Mouse (Mus musculus) layer of hippocampus, postnatal 14 days (tissue): ENCODE data around the gene Usp31. TPM values are rescaled to one million over a fixed set of nuclear protein-coding genes. Genes with fewer than 3 reads are reported as not detected.

Experiments used
- DNase-seq, 2 experiments: peaks; one replicate each; pipeline ENCODE4 v3.0.0; 2021 to 2022; ENCODE audit warnings: low spot score in 2 of 2, mixed read lengths in 1 of 2
- long read RNA-seq, 2 experiments: library from polyadenylated mRNA; stranded (forward); transcript quantifications; one replicate each; pipeline ENCODE4 v2.0.0; 2021
- total RNA-seq, 2 experiments: library from RNA; stranded (reverse); gene quantifications; 2 replicates each; pipeline ENCODE4 v1.2.3; 2021

Usp31 gene
- 10 to 100 TPM; 46.5 to 48.4 TPM for total RNA-seq
- long read RNA-seq, experiment 1, full-length matches to known transcripts: 2 of 11 reads
- long read RNA-seq, experiment 1, partial matches to known transcripts: 2 of 11 reads
- long read RNA-seq, experiment 1, other reads (novel, unspliced or antisense): 7 of 11 reads
- long read RNA-seq, experiment 2, full-length matches to known transcripts: 1 of 10 reads
- long read RNA-seq, experiment 2, partial matches to known transcripts: 2 of 10 reads
- long read RNA-seq, experiment 2, other reads (novel, unspliced or antisense): 7 of 10 reads

DNA sequence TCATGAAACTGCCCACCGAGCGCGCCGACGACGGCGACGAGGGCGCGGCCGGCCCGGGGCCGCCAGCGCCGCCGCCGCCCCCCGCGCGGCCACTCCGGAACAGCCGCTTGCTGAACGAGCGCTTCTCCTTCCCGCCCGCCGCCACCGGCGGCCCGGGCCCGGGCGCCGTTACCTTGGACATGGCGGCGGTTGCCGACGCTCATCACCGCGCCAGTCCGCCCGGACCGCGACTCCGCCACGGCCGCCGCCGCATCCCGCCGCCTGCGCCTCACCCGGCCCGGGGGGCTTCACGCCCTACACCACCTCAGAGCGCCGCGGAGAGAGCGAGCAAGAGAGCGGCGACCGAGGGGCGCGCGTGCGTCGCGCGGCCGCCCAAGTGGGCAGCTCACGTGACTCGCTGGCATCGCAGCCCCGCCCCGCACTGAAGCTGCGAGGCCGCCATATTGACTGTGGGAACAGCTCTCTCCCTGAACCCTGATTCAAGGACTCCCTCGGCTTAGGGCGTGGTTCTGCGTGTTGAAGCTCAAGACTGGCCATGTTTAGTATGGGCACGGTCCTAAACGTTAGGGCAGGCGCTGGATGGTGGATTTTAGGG lies at the start of gene Usp31:
Gene Usp31 (minus strand): TSS at position 181 of the 595 bp plus-strand sequence.
- DNase-seq: peak; percentile 93 to 98

- no peak for DNase-seq
Measured at GRCm38 (mm10) chr7:121754748-121755147, 47.7 kb upstream of the Usp31 start.

DNA sequence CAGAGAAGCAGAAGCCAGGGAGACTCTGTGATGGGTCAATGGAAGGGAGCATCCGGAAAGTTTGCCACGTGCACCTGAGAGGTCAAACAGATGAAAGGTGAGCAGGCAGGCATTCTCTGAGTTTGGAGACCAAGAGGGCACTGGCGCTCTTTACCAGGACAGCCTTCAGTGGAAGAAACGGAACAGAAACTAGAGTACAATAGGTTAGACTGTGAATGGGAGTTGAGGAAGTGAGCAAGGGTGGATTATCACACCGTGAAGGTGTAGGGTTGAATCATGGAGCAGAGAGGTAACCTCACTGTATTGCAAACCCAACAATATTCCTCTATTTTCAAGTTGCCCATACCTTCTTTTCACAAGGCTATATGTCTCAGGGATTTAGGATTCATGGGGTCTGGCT lies 43.2 kb upstream of the Usp31 start:
- no peak for DNase-seq

DNA sequence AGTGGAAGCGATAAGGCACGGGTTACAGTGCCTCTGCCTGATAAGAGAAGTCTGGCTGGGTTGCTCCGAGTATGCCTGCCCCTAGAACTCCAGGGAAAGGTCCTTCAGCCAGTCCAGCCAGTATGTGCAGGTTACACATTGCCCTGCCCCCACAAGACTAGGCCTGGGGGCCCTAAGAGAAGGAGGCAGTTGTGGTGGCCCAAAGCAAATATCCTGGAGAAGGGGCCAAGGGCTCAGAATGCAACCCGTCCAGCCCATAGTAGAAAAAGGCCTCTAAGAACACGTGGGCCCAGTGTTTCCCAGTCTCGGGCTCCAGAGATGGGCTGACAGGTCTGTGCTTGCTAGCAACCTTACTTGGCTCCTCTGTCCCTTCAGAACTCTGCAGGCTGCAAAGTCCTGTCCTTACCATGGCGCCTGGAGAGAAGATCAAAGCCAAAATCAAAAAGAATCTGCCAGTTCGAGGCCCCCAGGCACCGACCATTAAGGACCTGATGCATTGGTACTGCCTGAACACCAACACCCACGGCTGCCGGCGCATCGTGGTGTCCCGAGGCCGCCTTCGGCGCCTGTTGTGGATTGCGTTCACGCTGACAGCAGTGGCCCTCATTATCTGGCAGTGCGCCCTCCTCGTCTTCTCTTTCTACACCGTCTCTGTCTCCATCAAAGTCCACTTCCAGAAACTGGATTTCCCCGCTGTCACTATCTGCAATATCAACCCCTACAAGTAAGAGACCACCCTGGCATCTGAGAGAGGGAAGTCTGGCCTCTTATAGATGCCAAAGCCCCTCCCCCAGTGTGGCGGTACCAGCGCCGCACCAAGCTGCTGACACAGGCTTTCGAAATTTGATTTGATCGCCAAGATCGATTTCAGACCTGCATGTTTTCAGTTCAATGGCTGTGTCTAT lies 30.7 kb upstream of the Usp31 start:
- DNase-seq: peak in 1 of 2 experiments; percentile 14

DNA sequence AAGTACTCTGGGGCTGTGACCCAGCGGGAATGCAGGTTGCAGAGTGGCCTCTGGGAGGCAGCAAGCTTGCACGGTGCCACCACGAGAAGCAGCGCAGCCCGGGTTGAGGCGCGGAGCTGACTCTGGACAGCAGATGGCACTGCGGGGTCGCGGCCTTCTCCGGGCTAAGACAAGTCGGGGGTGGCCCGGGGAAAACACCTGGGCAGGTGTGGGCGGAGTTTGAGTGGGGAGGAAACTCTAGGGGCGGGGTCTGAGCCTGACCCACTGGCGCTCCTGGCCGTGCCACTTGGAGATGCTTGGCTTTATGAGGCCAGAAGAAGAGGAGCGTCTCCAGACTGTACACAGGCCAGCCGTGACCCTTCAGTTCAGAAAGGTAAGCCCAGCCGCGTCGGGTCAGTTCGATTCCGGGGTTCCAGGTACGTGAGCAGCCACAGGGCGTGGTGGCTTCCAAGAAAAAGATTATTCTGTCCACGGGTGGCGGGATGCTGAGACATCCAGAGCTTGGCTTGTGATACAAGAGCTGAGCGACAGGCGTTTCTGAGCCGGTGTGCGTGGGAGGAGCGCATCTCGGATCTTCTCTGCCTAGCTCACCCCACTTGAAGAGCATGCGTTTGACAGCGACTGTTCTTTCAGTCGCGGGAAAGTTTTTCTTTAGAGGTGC lies 27.2 kb upstream of the Usp31 start, which contains the start of gene Scnn1g:
Gene Scnn1g (plus strand): TSS at position 309 of the 661 bp plus-strand sequence.
- peak; percentile 80 to 88 for DNase-seq

- DNase-seq: no peak
Measured at GRCm38 (mm10) chr7:121730225-121730624, 23.2 kb upstream of the Usp31 start.

- DNase-seq: no peak
Measured at GRCm38 (mm10) chr7:121717031-121717430, 10.0 kb upstream of the Usp31 start.

- no peak for DNase-seq
Measured at GRCm38 (mm10) chr7:121711171-121711570, 4.1 kb upstream of the Usp31 start.

DNA sequence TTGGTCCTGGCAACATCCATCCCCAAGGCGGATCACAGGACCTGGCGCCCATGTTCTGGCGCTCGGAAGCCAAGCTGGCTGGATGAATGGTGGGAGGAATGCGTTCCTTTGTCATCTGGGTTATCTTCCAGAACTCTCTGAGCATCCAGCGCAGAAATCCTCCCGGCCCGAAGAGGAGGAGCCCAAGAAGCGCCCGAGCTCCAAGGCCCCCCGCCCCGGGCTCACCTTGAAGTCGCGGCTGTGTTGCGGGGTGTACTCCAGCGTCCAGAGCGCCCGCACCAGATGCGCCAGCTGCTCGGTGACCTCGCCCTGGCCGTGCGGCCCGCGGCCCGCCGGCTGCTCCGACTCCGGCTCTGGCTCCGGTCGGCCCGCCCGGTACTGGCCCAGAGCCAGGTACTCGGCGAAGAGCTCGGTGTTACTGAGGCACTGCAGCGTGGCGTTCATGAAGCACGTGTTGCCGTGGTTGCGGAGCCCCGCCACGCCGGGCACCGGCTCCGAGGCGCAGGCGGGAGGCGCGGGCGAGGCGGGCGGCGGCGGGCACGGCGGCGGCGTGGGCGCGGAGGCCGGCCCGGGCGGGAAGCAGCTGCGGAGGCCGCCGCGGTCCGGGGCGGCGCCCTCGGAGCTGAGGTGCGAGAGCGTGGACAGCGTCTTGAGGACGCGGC lies 511 bp downstream of the Usp31 start:
- DNase-seq: peak; percentile 47 to 54

DNA sequence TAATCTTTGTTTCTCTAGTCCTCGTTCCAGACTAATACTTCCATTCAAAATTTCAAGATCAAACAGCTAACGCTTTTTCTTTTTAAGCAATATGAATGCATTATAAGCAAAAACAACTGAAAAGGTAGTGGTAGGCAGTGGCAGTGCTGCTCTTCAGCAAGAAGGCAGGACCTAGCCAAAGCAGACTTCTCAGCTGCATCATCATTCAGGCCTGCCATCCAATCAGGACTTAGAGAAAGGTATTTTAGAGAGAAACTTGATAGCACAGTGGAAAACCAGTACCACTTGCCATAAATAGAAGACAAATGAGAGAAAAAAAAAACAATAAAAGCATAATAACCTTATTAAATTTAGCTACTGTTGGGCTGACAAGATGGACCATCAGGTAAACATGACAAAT lies 2.0 kb downstream of the Usp31 start:
- no peak for DNase-seq

DNA sequence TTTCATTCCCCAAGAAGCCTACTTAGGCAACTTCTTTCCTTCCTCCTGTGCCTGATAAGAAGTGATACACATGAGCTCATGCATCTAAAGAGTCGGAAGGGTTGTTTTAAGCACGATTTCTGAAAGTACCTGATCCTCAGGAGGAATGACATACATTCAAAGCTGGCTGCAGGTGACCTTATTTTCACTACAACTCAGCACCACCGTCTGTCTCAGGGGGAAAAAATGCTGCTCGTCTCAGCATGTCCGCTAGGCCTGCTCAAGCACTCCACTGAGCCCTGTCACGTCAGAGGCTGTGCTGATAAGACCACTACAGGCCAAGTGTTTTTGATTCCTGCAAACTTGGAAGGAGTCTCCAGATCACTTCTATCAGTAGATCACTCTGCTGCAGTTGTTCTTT lies 5.1 kb downstream of the Usp31 start:
- DNase-seq: no peak

- DNase-seq: no peak
Measured at GRCm38 (mm10) chr7:121700480-121700879, 6.6 kb downstream of the Usp31 start.

DNA sequence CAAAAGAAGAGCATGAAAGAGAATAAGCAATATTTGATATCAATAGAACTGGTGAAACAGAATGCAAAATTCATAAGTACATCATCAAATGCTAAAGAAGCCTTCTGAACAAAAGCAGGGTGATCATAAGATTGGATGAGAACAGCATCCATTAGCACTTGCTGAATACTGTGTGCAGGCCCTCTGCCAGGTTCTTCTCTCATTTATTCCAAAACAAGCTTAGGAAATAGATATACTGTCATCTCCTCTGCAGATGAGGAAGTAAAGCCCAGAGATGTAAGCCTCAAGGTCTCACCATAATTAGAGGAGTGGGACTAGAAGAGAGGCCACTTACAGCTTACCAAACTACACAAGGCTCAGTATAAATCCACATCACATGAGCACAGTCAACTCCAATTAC lies 7.8 kb downstream of the Usp31 start:
- DNase-seq: peak in 1 of 2 experiments; percentile 35

- DNase-seq: no peak
Measured at GRCm38 (mm10) chr7:121697574-121697973, 9.5 kb downstream of the Usp31 start.

DNA sequence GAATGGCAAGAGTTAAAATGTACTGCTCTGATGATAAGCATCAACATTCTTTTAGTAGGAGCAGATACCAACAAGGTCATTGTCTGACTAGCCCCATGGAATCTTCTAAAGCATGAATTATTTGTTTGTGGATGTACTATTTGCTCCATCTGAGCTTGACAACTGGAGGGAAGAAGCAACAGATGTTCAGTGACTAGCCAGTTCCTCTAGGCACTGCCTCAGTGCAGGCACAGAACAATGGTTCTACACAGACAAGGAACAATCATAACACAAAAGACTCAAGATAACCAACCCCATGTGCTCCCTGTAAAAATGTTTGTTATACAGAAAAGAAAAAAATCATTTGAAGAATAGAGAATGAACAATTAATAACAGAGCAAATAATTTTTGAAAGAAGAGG lies 9.9 kb downstream of the Usp31 start:
- DNase-seq: no peak

DNA sequence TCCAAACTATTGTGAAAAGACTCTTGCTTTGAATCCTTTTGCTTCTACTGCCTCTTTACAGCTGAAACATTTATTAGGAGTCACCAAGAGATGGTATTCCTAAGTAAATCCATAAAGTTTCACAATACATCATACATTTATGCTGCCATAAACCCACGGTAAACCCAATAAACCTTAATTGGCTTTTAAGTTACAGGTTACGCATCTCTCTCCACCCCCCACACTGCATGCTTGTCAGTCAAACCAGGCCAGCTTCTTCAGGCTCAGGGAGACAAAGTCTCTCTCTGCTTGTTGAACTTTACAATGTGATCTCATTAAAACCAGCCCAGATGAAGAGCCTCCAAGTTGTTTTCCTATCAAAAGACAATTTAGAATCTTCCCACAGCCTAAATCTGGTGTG lies 15.2 kb downstream of the Usp31 start:
- DNase-seq: no peak

DNA sequence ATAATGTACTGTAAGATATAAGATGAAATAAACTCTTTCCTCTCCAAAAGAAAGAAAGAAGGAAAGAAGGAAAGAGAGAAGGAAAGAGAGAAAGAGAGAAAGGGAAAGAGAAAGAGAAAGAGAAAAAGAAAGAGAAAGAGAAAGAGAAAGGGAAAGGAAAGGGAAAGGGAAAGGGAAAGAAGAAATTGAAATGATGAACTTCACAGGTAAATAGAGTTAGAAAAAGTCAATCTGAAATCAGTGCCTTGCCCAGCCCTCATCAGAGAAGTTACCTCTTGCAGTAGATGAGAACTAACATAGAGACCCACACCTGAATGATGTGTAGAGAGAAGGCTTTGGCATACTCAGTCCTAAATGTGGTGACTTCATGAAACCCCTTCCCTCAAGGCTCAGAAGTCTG lies 17.7 kb downstream of the Usp31 start:
- no peak for DNase-seq

DNA sequence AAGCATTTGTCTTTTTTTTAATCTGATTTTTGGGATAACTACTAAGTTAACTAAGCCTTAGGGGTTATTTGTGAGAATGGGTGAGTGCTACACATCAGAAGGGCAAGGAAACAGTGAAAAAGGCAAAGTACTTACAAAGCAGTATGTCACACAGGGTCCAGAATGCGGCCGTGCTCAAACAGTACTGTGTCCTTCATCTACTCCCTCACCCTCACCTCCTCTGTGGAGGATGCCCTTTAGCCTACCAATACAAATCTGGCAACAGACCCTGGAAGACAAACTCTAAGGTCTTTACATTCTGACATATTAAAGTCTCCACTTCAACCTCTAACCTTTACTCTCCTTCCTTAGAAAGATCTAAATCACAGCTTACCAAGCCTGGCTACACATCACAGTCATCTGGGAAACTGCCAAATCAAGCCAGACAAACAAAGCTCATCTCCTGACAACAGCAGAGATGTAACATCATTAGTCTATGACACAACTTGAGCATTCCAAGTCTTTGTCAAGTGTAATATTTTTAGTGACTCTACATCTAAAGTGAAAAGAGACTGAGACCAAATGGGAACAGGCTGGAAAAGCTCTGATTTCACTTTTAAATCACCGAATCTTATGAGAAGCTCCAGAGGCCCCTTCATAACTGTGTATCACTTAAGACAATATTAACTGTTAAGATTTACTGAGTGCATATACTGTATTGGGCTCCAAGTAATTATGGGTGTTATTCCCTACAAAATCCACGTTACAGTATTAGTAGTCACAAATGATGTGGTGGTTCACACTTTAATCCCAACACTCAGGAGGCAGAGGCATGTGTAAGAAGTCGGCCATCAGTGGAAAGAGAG lies 21.7 kb downstream of the Usp31 start:
- DNase-seq: no peak

GRCm38 (mm10) chr7:121681191-121681590 lies 25.9 kb downstream of the Usp31 start:
- DNase-seq: no peak
